Mouse (Mus musculus): ENCODE data around the gene Meis1. TPM values are rescaled to one million over a fixed set of nuclear protein-coding genes. Genes with fewer than 3 reads are reported as not detected.

Meis1 gene
- polyA plus RNA-seq, 1 experiment from 2014 or later: 34.6 TPM

DNA sequence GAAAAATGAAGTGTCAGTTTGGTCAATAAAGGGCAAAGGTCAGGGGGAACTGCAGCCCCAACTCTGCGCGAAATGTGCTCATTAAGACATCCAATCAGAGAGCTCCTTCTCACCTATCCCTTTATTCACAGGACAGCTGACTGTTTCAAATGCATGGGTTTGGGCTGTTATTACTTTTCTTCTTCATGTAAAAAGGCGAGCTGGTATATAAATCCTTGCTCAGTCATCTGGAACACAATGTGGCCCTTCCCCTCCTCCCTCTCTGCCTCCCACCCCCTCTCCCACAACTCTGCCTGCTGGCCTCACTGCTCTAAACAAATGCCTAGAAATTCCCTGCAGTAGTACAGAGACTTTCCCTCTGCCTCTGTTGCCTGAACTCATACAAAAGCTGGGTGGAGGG is 36.5 kb downstream of the Meis1 start:
- H3K36me3 ChIP-seq (ENCODE audit: control insufficient read depth, insufficient read depth, low read length): no peaks in the 10 kb centered on the region
- no peak overlapping the region for H3K9ac ChIP-seq (ENCODE audit: low read depth, low read length)
- H3K4me2 ChIP-seq (ENCODE audit: low read length): no peak overlapping the region
- no peak for ATAC-seq
- no peaks in the 10 kb centered on the region for H3K27me3 ChIP-seq (ENCODE audit: control insufficient read depth, insufficient read depth, low read depth, low read length)
- H3K27ac ChIP-seq (ENCODE audit: low read length): no peak overlapping the region
- H3K4me1 ChIP-seq (ENCODE audit: control insufficient read depth, insufficient read depth, low read length): peaks cover 3% of the 10 kb centered on the region; the same call in 1 of the 2 replicates
- no peaks in the 10 kb centered on the region for H3K9me3 ChIP-seq (replicated peaks; ENCODE audit: control insufficient read depth, low read length, poor library complexity, severe bottlenecking)
- WGBS: 22% methylated on average over 3 of the region's 3 CpGs
- H3K4me3 ChIP-seq (ENCODE audit: low read depth, low read length): no peak overlapping the region

DNA sequence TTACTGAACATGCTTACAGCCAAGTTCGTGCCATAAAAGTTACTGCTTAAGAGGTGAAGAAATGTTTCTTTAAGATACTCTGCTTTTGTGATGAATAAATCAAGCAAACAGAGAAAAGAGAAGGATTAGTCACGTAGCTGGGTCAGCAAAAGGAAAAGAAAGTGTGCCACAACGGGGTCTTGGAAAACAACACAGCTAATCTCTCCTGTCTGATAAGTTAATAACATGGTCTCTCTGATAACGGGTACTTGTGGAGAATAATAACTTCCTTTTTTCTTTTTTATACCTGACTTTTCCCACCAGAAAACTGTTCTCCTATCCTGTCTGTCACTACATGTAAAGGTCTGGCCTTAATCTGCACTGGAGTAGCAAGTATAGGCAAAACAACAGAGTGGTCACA is 37.4 kb downstream of the Meis1 start:
- no peaks in the 10 kb centered on the region for H3K9me3 ChIP-seq (replicated peaks; ENCODE audit: control insufficient read depth, low read length, poor library complexity, severe bottlenecking)
- no peak overlapping the region for H3K27ac ChIP-seq (ENCODE audit: low read length)
- no peak for ATAC-seq
- H3K4me2 ChIP-seq (ENCODE audit: low read length): no peak overlapping the region
- no peak overlapping the region for H3K9ac ChIP-seq (ENCODE audit: low read depth, low read length)
- no peaks in the 10 kb centered on the region for H3K27me3 ChIP-seq (ENCODE audit: control insufficient read depth, insufficient read depth, low read depth, low read length)
- H3K4me3 ChIP-seq (ENCODE audit: low read depth, low read length): no peak overlapping the region
- 19% methylated on average over 4 of the region's 4 CpGs for WGBS
- H3K36me3 ChIP-seq (ENCODE audit: control insufficient read depth, insufficient read depth, low read length): no peaks in the 10 kb centered on the region
- H3K4me1 ChIP-seq (ENCODE audit: control insufficient read depth, insufficient read depth, low read length): peaks cover 3% of the 10 kb centered on the region; the same call in 1 of the 2 replicates

DNA sequence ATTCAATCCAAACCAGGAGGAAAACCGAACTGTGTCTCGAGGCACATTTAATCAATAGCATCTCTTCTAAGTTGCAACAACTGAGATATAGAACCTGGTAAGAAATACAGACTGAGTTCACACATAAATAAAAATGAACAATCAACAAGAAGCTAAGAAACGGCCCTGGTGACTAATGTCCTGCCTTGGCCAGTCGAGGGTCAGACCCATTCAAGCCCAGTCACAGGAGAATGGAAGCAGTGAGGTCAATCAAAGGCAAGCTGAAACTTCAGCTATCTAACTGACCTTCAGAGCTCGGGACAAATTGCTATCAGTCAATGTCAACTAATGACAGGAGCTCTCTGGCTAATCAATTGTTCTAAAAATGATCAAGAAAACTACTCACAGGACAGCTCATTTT is 38.2 kb downstream of the Meis1 start:
- H3K27me3 ChIP-seq (ENCODE audit: control insufficient read depth, insufficient read depth, low read depth, low read length): no peaks in the 10 kb centered on the region
- no peak overlapping the region for H3K4me2 ChIP-seq (ENCODE audit: low read length)
- ATAC-seq: no peak
- peaks cover 3% of the 10 kb centered on the region; the same call in 1 of the 2 replicates for H3K4me1 ChIP-seq (ENCODE audit: control insufficient read depth, insufficient read depth, low read length)
- no peaks in the 10 kb centered on the region for H3K9me3 ChIP-seq (replicated peaks; ENCODE audit: control insufficient read depth, low read length, poor library complexity, severe bottlenecking)
- H3K9ac ChIP-seq (ENCODE audit: low read depth, low read length): no peak overlapping the region
- H3K36me3 ChIP-seq (ENCODE audit: control insufficient read depth, insufficient read depth, low read length): no peaks in the 10 kb centered on the region
- H3K4me3 ChIP-seq (ENCODE audit: low read depth, low read length): no peak overlapping the region
- no peak overlapping the region for H3K27ac ChIP-seq (ENCODE audit: low read length)
- 58% methylated on average over 5 of the region's 5 CpGs for WGBS

DNA sequence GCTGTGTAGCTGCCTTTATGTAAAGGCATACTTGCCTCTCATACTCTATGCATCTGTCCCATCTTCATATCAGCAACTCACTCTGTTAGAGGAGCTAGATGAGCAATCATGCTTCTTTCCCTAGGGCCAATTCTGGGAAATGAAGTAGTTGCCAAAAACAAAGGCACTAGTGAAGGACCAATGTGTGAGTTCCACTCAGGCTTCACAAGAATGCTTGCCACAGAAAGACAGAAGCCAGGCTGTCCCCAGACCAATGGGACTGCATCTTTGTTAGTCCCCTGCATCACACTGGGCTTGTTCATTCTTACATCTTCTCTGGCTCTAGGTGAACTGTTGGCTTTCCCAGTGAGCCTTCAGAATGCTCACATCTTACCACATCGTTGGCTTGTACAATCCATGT is 43.7 kb downstream of the Meis1 start:
- Histone ChIP-seq H3K4me2 (ENCODE audit: low read length) (no peak overlapping the region), H3K27ac (ENCODE audit: low read length) (no peak overlapping the region), H3K36me3 (ENCODE audit: control insufficient read depth, insufficient read depth, low read length) (no peaks in the 10 kb centered on the region), H3K4me3 (ENCODE audit: low read depth, low read length) (no peak overlapping the region), H3K9ac (ENCODE audit: low read depth, low read length) (no peak overlapping the region), H3K9me3 (replicated peaks; ENCODE audit: control insufficient read depth, low read length, poor library complexity, severe bottlenecking) (no peaks in the 10 kb centered on the region), H3K27me3 (ENCODE audit: control insufficient read depth, insufficient read depth, low read depth, low read length) (no peaks in the 10 kb centered on the region), H3K4me1 (ENCODE audit: control insufficient read depth, insufficient read depth, low read length) (no peaks in the 10 kb centered on the region)
- 92% methylated on average over 1 of the region's 1 CpGs for WGBS
- no peak for ATAC-seq

DNA sequence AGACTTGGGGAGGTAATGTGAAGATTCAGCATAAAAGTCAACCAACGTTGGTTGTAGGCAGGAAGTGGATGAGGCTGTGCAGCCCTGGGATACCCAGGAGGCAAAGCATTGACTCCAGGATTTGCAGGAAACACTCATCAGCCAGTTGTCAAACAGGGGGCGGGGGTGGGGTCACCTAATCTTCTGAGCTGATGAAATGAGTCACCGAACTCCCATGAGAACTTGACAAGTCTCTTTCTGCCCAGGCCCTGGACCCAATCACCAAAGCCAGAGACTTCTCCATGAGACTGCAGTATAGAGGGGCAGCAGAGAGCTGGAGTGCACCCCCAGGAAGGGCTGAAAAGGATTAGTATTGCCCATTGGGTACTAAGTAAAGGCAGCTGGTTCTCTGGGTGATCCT is 45.0 kb downstream of the Meis1 start:
- H3K4me3 ChIP-seq (ENCODE audit: low read depth, low read length): no peak overlapping the region
- no peak for ATAC-seq
- 35% methylated on average over 3 of the region's 3 CpGs for WGBS

DNA sequence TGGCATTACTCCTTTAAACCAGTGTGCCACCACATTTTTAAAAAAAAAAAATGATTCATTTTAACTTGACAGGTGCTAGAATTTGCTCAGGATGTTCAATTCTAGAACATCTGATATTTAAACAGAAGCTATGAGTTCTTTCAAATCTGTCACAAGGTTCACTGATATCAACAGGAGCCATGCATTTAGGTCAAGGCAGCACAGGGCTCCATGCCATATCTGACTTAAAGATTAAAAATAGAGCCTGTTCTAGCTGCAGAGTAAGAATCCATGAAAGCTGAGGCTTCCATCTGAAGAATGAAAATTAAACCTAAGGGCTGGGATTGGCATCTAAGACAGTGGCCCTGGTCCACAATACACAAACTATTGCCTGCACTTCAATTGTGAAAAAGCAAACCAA is 45.8 kb downstream of the Meis1 start:
- Histone ChIP-seq H3K4me2 (ENCODE audit: low read length) (no peak overlapping the region), H3K9ac (ENCODE audit: low read depth, low read length) (no peak overlapping the region), H3K4me3 (ENCODE audit: low read depth, low read length) (no peak overlapping the region), H3K9me3 (replicated peaks; ENCODE audit: control insufficient read depth, low read length, poor library complexity, severe bottlenecking) (no peaks in the 10 kb centered on the region), H3K4me1 (ENCODE audit: control insufficient read depth, insufficient read depth, low read length) (no peaks in the 10 kb centered on the region), H3K27ac (ENCODE audit: low read length) (no peak overlapping the region), H3K36me3 (ENCODE audit: control insufficient read depth, insufficient read depth, low read length) (no peaks in the 10 kb centered on the region), H3K27me3 (ENCODE audit: control insufficient read depth, insufficient read depth, low read depth, low read length) (no peaks in the 10 kb centered on the region)
- ATAC-seq: no peak

More for the DNA sequence above, 45.0 kb downstream of the Meis1 start:
- Histone ChIP-seq H3K9me3 (replicated peaks; ENCODE audit: control insufficient read depth, low read length, poor library complexity, severe bottlenecking) (no peaks in the 10 kb centered on the region), H3K4me1 (ENCODE audit: control insufficient read depth, insufficient read depth, low read length) (no peaks in the 10 kb centered on the region), H3K4me2 (ENCODE audit: low read length) (no peak overlapping the region), H3K27me3 (ENCODE audit: control insufficient read depth, insufficient read depth, low read depth, low read length) (no peaks in the 10 kb centered on the region), H3K9ac (ENCODE audit: low read depth, low read length) (no peak overlapping the region), H3K36me3 (ENCODE audit: control insufficient read depth, insufficient read depth, low read length) (no peaks in the 10 kb centered on the region), H3K27ac (ENCODE audit: low read length) (no peak overlapping the region)

DNA sequence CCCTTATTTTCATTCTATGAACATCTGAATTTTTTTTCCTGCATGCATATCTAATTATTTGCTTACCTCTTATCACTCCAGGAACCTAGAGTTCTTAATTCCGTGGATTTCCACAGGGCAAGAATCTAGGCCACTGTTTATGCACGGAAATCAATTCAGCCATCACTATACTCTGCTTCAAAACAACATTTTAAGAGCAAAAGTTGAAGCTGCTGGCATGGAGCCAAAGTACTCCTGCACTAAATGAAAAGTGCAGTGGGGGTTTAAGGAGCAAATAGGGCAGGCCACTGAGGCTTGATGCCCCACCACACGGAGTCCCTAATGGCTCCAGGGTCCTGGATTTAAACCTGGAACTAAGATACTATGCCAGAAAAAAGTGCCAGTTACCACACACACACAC is 47.2 kb downstream of the Meis1 start:
- Histone ChIP-seq H3K36me3 (ENCODE audit: control insufficient read depth, insufficient read depth, low read length) (no peaks in the 10 kb centered on the region), H3K27ac (ENCODE audit: low read length) (no peak overlapping the region), H3K9ac (ENCODE audit: low read depth, low read length) (no peak overlapping the region), H3K4me2 (ENCODE audit: low read length) (no peak overlapping the region), H3K4me1 (ENCODE audit: control insufficient read depth, insufficient read depth, low read length) (no peaks in the 10 kb centered on the region), H3K4me3 (ENCODE audit: low read depth, low read length) (no peak overlapping the region), H3K27me3 (ENCODE audit: control insufficient read depth, insufficient read depth, low read depth, low read length) (no peaks in the 10 kb centered on the region), H3K9me3 (replicated peaks; ENCODE audit: control insufficient read depth, low read length, poor library complexity, severe bottlenecking) (no peaks in the 10 kb centered on the region)
- 41% methylated on average over 3 of the region's 3 CpGs for WGBS
- no peak for ATAC-seq

DNA sequence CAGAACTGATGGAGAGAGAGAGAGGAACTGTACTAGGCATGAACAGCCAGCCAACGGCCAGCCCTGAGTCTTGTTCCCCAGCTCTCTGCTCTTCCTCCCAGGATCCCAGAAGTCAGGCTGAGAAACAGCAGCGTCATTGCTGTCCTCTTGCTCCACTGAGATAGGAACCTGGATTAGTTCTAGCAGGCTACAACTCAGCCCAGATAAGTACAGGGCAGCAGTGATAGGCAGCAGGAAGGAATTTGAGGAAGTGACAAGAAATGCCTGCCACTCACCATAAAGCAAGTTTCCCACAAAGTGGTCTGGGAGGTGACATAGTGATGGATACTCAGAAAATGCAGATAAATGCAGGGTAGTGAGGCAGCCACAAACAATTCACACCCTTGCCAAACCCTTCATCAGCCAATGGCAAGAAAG is 48.9 kb downstream of the Meis1 start:
- H3K9ac ChIP-seq (ENCODE audit: low read depth, low read length): no peak overlapping the region
- ATAC-seq: no peak
- no peaks in the 10 kb centered on the region for H3K36me3 ChIP-seq (ENCODE audit: control insufficient read depth, insufficient read depth, low read length)
- H3K4me1 ChIP-seq (ENCODE audit: control insufficient read depth, insufficient read depth, low read length): no peaks in the 10 kb centered on the region
- H3K27ac ChIP-seq (ENCODE audit: low read length): no peak overlapping the region
- 75% methylated on average over 2 of the region's 2 CpGs for WGBS
- no peaks in the 10 kb centered on the region for H3K27me3 ChIP-seq (ENCODE audit: control insufficient read depth, insufficient read depth, low read depth, low read length)
- no peak overlapping the region for H3K4me2 ChIP-seq (ENCODE audit: low read length)
- no peaks in the 10 kb centered on the region for H3K9me3 ChIP-seq (replicated peaks; ENCODE audit: control insufficient read depth, low read length, poor library complexity, severe bottlenecking)
- no peak overlapping the region for H3K4me3 ChIP-seq (ENCODE audit: low read depth, low read length)

DNA sequence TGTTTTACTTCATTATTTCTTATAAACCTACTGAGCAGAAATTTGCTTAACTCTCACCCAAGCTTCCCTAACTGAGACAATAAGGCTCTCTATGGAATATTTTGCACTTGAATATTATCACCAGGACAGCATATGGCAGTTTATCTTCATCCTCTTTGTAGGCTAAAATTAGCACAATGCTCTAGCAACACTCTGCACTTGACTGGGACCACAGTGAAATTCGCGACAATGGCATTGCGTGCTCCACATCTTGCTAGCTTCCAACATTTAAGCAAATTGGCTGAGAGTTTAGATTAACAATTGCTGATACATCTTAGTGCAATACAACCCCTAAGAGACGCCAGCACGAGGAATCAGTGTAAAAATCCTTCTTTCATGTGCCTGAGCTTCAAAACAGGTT is 54.4 kb downstream of the Meis1 start:
- no peak overlapping the region for H3K4me3 ChIP-seq (ENCODE audit: low read depth, low read length)
- H3K9me3 ChIP-seq (replicated peaks; ENCODE audit: control insufficient read depth, low read length, poor library complexity, severe bottlenecking): no peaks in the 10 kb centered on the region
- no peak for ATAC-seq
- H3K27me3 ChIP-seq (ENCODE audit: control insufficient read depth, insufficient read depth, low read depth, low read length): no peaks in the 10 kb centered on the region
- H3K4me1 ChIP-seq (ENCODE audit: control insufficient read depth, insufficient read depth, low read length): no peaks in the 10 kb centered on the region
- no peak overlapping the region for H3K9ac ChIP-seq (ENCODE audit: low read depth, low read length)
- no peak overlapping the region for H3K27ac ChIP-seq (ENCODE audit: low read length)
- no peak overlapping the region for H3K4me2 ChIP-seq (ENCODE audit: low read length)
- no peaks in the 10 kb centered on the region for H3K36me3 ChIP-seq (ENCODE audit: control insufficient read depth, insufficient read depth, low read length)
- WGBS: 66% methylated on average over 5 of the region's 5 CpGs
